Mouse (Mus musculus) kidney, postnatal 10 days (tissue): ENCODE data around the gene Pilra.
A peak's percentile ranks its signal among the peaks of the same experiment; 100 is the strongest.
"Not testable (repeated sequence)": the region's sequence is repeated elsewhere in the genome, so short reads cannot be mapped to it uniquely, and the experiment has no call there.

Experiments
- DNase-seq: peaks from one replicate; pipeline ENCODE4 v3.0.0; 2021; ENCODE audit warnings: mixed read lengths

The Pilra gene

DNA sequence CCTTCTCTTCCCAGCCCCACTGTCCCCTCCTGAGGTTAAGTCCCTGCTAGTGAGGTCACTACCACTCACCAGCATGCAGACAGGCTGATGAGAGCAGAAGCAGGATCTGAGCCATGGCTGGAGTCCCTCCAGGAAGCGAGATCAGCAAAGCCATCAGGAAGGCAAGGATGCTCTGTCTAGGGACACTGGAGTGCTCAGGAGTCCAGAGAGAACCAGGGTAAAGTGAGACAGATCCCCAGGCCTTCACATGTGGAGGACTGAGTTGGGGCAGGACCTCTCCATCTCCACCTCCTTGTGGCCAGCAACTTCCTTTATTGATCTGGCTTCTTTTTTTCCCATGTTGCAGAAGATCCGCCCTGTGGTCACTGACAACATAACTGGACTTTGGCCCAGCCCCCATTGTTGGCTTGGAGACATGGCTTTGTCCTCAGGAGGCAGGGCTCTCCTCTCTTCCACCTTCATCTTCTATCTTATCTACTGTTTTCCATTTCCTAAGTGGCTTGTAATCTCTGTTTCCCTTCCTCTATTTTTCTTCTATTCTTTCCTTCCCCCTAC lies at the start of gene Pilra:
Gene Pilra, minus strand, starts transcription at position 316 of the 555 bp plus-strand sequence.
- DNase-seq, result peak; percentile 5

DNA sequence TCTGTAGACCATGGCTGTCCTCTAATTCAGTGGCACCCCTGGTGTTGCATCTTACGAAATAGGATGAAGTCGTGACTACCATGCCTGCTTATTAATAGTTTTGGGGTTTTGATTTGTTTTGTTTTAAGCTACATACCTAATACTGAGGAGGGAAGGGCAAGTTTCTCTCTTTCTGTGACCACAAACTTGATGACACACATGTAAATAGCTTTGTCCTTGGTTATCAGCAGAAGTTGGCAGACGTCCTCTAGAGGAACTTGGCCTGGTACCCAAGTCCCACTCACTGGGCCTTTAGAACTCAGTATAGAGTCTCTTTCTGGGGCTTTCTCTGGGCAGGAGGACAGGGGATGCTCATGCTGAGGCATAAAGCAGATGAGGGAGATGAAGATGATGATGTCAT lies 47.3 kb upstream of the Pilra start:
- DNase-seq, result no peak

GRCm38 (mm10) chr5:137882922-137883321 lies 46.8 kb upstream of the Pilra start:
- DNase-seq, result no peak

- peak; percentile 75 for DNase-seq
These were observed 41.8 kb upstream of the Pilra start for GRCm38 (mm10) chr5:137877860-137878259.

- no peak for DNase-seq
These were observed 39.0 kb upstream of the Pilra start for GRCm38 (mm10) chr5:137875054-137875453.

DNA sequence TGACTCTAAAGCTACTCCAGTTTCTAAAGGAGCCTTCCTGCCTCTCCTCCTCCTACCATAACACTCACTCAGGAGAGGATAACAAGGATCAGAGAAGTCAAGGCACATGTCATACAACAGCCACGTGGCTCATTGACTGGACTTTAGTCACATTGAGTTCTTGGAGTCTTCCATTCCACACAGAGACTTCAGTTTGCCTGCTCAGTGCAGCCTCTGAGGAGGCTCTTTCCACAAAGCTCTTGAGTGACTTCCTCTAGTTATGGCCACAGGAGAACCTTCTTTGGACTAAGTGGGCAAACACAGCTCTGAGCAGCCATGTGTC lies 36.3 kb upstream of the Pilra start:
- DNase-seq, result not testable (repeated sequence)

- DNase-seq, result not testable (repeated sequence)
These were observed 35.7 kb upstream of the Pilra start, which contains the start of gene Pilrb2 for GRCm38 (mm10) chr5:137871644-137872380. TSS of gene Pilrb2 (minus strand) at chr5:137871815.

DNA sequence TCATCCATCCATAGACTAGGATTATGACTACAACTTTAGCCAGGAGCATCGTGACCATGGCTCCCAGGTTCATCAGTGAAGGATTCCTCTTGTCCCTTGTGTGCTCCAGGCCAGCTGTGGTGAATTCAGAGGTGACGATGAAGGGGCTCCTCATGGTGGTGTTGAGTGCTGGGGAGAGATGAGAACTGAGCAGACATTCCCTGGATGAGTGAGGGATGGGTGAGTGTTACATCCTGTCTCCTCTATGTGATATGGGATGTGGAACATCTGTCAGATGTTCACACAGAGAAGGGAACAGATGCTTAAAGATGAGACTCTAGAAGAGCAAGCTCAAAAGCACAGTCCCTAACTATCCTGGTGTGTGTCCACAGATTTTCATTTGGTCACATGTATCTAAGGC lies 32.5 kb upstream of the Pilra start:
- DNase-seq, result not testable (repeated sequence)

DNA sequence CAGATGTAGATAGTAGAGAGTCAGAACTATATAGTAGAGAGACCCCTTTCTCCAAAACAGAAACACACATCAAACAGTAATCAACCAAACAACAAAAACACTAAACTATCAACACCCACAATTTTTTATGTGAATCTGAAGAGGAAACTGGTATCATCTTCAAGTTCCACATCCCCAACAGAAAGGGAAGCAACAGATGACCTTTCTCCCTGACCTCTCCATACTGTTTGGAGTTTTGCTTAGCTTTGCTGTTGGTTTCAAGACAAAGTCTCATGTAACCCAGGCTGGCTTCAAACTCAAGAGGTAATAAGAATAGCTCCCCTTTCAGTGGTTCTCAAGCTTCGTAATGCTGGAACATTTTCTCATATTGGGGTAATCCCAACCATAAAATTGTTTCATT lies 27.9 kb upstream of the Pilra start:
- not testable (repeated sequence) for DNase-seq

- not testable (repeated sequence) for DNase-seq
These were observed 22.1 kb upstream of the Pilra start, which contains the start of gene Pilrb1 for GRCm38 (mm10) chr5:137857960-137858710. TSS of gene Pilrb1 (minus strand) at chr5:137858106.

GRCm38 (mm10) chr5:137856870-137857269 lies 20.8 kb upstream of the Pilra start:
- peak; percentile 19 for DNase-seq

DNA sequence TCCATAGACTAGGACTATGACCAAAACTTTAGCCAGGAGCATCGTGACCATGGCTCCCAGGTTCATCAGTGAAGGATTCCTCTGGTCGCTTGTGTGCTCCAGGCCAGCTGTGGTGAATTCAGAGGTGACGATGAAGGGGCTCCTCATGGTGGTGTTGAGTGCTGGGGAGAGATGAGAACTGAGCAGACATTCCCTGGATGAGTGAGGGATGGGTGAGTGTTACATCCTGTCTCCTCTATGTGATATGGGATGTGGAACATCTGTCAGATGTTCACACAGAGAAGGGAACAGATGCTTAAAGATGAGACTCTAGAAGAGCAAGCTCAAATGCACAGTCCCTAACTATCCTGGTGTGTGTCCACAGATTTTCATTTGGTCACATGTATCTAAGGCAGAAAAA lies 18.8 kb upstream of the Pilra start:
- not testable (repeated sequence) for DNase-seq

DNA sequence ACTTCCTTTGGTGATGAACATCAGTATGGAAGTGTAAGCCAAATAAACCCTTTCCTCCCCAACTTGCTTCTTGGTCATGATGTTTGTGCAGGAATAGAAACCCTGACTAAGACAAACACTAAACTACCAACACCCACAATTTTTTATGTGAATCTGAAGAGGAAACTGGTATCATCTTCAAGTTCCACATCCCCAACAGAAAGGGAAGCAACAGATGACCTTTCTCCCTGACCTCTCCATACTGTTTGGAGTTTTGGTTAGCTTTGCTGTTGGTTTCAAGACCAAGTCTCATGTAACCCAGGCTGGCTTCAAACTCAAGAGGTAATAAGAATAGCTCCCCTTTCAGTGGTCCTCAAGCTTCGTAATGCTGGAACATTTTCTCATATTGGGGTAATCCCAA lies 14.2 kb upstream of the Pilra start:
- not testable (repeated sequence) for DNase-seq

DNA sequence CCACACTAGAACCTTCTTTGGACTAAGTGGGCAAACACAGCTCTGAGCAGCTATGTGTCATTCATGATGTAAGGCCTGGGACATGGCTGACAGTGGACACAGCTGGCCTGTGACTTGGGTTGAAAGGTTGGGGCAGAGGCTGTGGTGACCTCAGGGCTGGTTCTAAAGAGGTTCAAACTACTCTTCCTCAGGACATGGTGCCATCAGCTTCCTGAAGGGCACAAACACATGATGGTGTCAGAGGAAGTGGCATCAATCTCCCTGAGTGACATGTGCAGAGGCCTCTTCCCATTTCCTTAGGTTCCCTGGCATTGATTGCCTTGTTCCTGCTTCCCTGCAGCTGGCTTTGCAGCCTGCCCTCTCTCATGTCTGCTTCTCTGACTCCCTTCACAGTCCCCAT lies 1.0 kb upstream of the Pilra start:
- DNase-seq, result not testable (repeated sequence)

- DNase-seq, result no peak
These were observed 530 bp upstream of the Pilra start for GRCm38 (mm10) chr5:137836611-137837010.

GRCm38 (mm10) chr5:137833500-137833899 lies 2.6 kb downstream of the Pilra start:
- DNase-seq, result peak; percentile 6

- DNase-seq, result peak; percentile 1
These were observed 4.6 kb downstream of the Pilra start for GRCm38 (mm10) chr5:137831506-137831905.

GRCm38 (mm10) chr5:137831106-137831505 lies 5.0 kb downstream of the Pilra start:
- DNase-seq, result peak; percentile 4

DNA sequence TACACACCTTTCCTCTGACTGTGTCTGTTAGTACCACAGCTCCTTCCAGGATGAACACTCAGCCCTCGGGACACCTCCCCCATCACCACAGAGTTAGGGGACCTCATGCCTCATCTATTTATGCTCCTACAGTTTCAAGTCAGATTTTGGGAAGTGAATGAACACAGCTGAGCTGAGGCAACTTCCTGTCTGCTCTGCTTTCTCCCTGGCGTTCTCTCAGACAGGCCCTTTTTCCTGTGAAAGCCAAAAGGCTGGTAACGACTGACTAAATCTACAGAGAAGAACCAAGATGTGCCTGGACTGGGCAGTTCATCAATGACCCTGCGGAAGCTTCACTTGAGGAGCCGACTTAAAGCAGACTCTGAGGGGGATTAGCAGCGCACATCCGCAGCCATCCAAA lies 5.8 kb downstream of the Pilra start:
- DNase-seq, result peak; percentile 6

DNA sequence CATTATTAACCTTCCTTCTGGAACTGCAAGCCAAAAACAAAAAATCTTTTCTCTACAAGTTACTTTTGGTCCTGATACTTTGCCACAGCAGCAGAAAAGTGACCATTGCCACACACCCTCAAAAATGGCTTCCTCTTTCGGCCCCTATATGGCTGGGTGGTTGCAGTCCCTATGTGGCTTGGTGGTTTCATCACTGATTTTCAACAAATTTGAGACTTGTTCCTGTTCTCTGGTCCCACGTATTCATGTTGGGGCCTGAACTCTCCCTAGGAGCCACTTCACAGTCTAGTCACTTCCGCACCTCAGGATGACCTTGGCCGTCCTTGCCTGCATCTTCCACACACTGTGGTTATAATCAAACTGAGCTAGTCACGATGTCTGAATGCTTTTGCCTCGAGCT lies 7.4 kb downstream of the Pilra start:
- DNase-seq, result no peak

DNA sequence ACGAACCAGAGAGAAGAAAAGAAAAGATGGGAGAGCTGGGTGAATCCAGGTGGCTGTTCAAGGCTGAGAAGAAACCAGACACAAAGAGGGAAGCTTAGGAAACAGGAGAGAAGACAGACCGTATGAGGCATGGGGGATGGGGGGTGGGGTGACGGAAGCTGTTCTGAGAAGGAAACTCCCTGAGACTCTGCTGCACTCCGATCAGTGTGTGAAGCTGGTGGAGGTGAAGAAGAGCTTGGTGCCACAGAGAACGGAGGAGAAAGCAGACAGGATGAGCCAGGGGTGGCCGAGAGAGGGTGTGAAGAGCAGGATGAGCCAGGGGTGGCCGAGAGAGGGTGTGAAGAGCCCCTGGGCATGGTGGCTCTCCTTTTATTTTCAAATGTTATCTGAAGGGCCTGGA lies 9.7 kb downstream of the Pilra start:
- DNase-seq, result no peak

- DNase-seq, result no peak
These were observed 10.1 kb downstream of the Pilra start for GRCm38 (mm10) chr5:137825971-137826370.

DNA sequence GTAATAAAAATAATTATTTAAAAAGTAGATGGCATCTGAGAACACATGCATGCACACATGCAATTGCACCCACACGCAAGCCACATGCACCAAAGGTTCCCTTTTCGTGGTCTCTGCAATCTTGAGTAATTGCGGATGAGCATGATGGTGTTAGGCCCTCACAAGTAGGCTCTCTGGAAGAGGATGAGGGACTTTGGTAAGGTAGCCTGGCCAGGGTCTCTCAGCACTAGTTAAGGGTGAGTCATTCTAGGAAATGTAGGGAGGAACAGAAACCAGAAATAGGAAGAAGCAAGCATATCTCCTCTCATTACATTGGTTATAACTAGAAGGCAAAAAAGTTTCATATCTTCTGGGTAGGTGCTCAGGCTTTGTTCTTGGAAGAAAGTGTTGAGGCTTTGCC lies 11.1 kb downstream of the Pilra start:
- DNase-seq, result no peak
